Comparison of ENCODE assay signal across 11 mouse cellular contexts in genomic region chr12:69864164-69864692, GRCm38 (mm10). TPM values are rescaled to one million over a fixed set of nuclear protein-coding genes. Genes with fewer than 3 reads are reported as not detected.
A peak's percentile ranks its signal among the peaks of the same experiment; 100 is the strongest.
DNase-seq lines count a peak whose midpoint lies in the region; ATAC-seq and TF ChIP-seq lines count a peak whose summit lies in the region.
"Had no signal": no experiment of that assay in that cellular context is flagged by ENCODE, and none has a peak within 500 bp of the region (broad histone marks: within the 10 kb centered on the region; RNA-seq: fewer than 3 reads in every experiment).

No protein-coding gene starts in this region.

- TF ChIP-seq CTCF in forebrain, postnatal 0 days (IDR thresholded peaks at IDR 0.05; ENCODE audit: low read depth): no peak

- DNase-seq in liver, embryonic 13.5 days: no peak
- DNase-seq in liver: no peak
- DNase-seq in CD4-positive helper T cell, adult 2 months (ENCODE audit: low read depth, low spot score): peak; percentile 14
- DNase-seq in adipocyte (ENCODE audit: low spot score): peak; percentile 18
- DNase-seq in naive thymus-derived CD4-positive, alpha-beta T cell, adult 2 months (ENCODE audit: low read depth): peak; percentile 33
- no peak for DNase-seq in forebrain, postnatal 0 days
- DNase-seq: cerebellum, postnatal 25 days had no signal

- peaks cover 40% of the 10 kb centered on the region for H3K4me1 ChIP-seq in liver, embryonic 13.5 days (replicated peaks)
- H3K4me1 ChIP-seq in hindbrain, embryonic 13.5 days (replicated peaks): 0 out of 2 replicates have a peak, but pooled peaks cover 3% of the 10 kb centered on the region
- H3K4me1 ChIP-seq in forebrain, postnatal 0 days (ENCODE audit: insufficient read depth): no peaks in the 10 kb centered on the region
- H3K4me1 ChIP-seq: hindbrain, embryonic 12.5 days; midbrain, embryonic 10.5 days; neural tube, embryonic 13.5 days had no signal

- no peaks in the 10 kb centered on the region for H3K9me3 ChIP-seq in liver, embryonic 13.5 days (replicated peaks)
- H3K9me3 ChIP-seq in hindbrain, embryonic 13.5 days: no peaks in the 10 kb centered on the region
- H3K9me3 ChIP-seq in forebrain, postnatal 0 days (ENCODE audit: low read length): no peaks in the 10 kb centered on the region
- H3K9me3 ChIP-seq: hindbrain, embryonic 12.5 days; midbrain, embryonic 10.5 days; neural tube, embryonic 13.5 days had no signal

- 54% methylated on average over 4 of the region's 4 CpGs for WGBS in liver, embryonic 13.5 days (ENCODE audit: insufficient replicate concordance)
- 64% methylated on average over 4 of the region's 4 CpGs for WGBS in hindbrain, embryonic 13.5 days
- 19% methylated on average over 4 of the region's 4 CpGs for WGBS in forebrain, postnatal 0 days

- peak overlapping the region; percentile 63 for H3K27ac ChIP-seq in liver, embryonic 13.5 days
- H3K27ac ChIP-seq in hindbrain, embryonic 13.5 days: no peak overlapping the region
- H3K27ac ChIP-seq in forebrain, postnatal 0 days (ENCODE audit: low read depth, low read length): no peak overlapping the region
- H3K27ac ChIP-seq: hindbrain, embryonic 12.5 days; midbrain, embryonic 10.5 days; neural tube, embryonic 13.5 days had no signal

- no peak for ATAC-seq in liver, embryonic 13.5 days (ENCODE audit: low read depth)
- ATAC-seq in hindbrain, embryonic 13.5 days (ENCODE audit: low FRiP score): no peak
- ATAC-seq in forebrain, postnatal 0 days: no peak

- peaks cover 17% of the 10 kb centered on the region for H3K36me3 ChIP-seq in liver, embryonic 13.5 days
- H3K36me3 ChIP-seq in hindbrain, embryonic 13.5 days: peaks cover 15% of the 10 kb centered on the region
- H3K36me3 ChIP-seq in forebrain, postnatal 0 days (ENCODE audit: insufficient read depth): 0 out of 2 replicates have a peak, but pooled peaks cover 8% of the 10 kb centered on the region
- H3K36me3 ChIP-seq: hindbrain, embryonic 12.5 days had no signal

- no peak overlapping the region for H3K4me2 ChIP-seq in liver, embryonic 13.5 days
- H3K4me2 ChIP-seq in hindbrain, embryonic 13.5 days: no peak overlapping the region
- no peak overlapping the region for H3K4me2 ChIP-seq in forebrain, postnatal 0 days (ENCODE audit: low read depth)
- H3K4me2 ChIP-seq: hindbrain, embryonic 12.5 days; neural tube, embryonic 13.5 days had no signal

- no peak overlapping the region for H3K4me3 ChIP-seq in liver, embryonic 13.5 days (replicated peaks)
- H3K4me3 ChIP-seq in hindbrain, embryonic 13.5 days: no peak overlapping the region
- no peak overlapping the region for H3K4me3 ChIP-seq in forebrain, postnatal 0 days (ENCODE audit: low read depth, low read length)
- H3K4me3 ChIP-seq: hindbrain, embryonic 12.5 days; midbrain, embryonic 10.5 days; neural tube, embryonic 13.5 days had no signal

- H3K9ac ChIP-seq in liver, embryonic 13.5 days: no peak overlapping the region
- H3K9ac ChIP-seq in hindbrain, embryonic 13.5 days: no peak overlapping the region
- no peak overlapping the region for H3K9ac ChIP-seq in forebrain, postnatal 0 days
- H3K9ac ChIP-seq: hindbrain, embryonic 12.5 days; neural tube, embryonic 13.5 days had no signal

- no peaks in the 10 kb centered on the region for H3K27me3 ChIP-seq in liver, embryonic 13.5 days
- no peaks in the 10 kb centered on the region for H3K27me3 ChIP-seq in hindbrain, embryonic 13.5 days
- H3K27me3 ChIP-seq in forebrain, postnatal 0 days (ENCODE audit: insufficient read depth, low read length): no peaks in the 10 kb centered on the region
- H3K27me3 ChIP-seq: hindbrain, embryonic 12.5 days; neural tube, embryonic 13.5 days had no signal

RNA-seq across cellular contexts. Expression of gene Atl1, which starts 28.2 kb away (rescaled TPM):
- polyA plus RNA-seq in liver, embryonic 13.5 days (2015; fragmentation: Nextera tagmentation; extraction: Ambion mirVana): 1.4 and 1.5 TPM in 2 replicates
- 126 and 131 TPM in 2 replicates for polyA plus RNA-seq in hindbrain, embryonic 13.5 days (2015; fragmentation: Nextera tagmentation; extraction: Ambion mirVana)
- 156 and 163 TPM in 2 replicates for total RNA-seq in forebrain, postnatal 0 days (2014; rRNA removed)
- polyA plus RNA-seq in forebrain, postnatal 0 days (2015; fragmentation: Nextera tagmentation; extraction: Ambion mirVana): 97.6 and 132 TPM in 2 replicates

RNA-seq across cellular contexts. Expression of gene Map4k5, which starts 28.8 kb away (rescaled TPM):
- 20.7 and 25.4 TPM in 2 replicates for polyA plus RNA-seq in liver, embryonic 13.5 days (2015; fragmentation: Nextera tagmentation; extraction: Ambion mirVana)
- 30.7 and 30.9 TPM in 2 replicates for polyA plus RNA-seq in hindbrain, embryonic 13.5 days (2015; fragmentation: Nextera tagmentation; extraction: Ambion mirVana)
- total RNA-seq in forebrain, postnatal 0 days (2014; rRNA removed): 46.8 and 47.6 TPM in 2 replicates
- 16.8 and 20.4 TPM in 2 replicates for polyA plus RNA-seq in forebrain, postnatal 0 days (2015; fragmentation: Nextera tagmentation; extraction: Ambion mirVana)

Comparison
In these comparisons a context has a peak if more than half of its experiments do, and no peak if none do; other contexts are left out.
1. DNase-seq: peak in CD4-positive helper T cell, adult 2 months (single experiment), adipocyte (single experiment) and naive thymus-derived CD4-positive, alpha-beta T cell, adult 2 months (single experiment); none in liver, embryonic 13.5 days (single experiment), liver (single experiment) and forebrain, postnatal 0 days (single experiment).
2. RNA of gene Atl1, which starts 28.2 kb away (polyA plus RNA-seq): 97.6 to 132 TPM in forebrain, postnatal 0 days and 126 to 131 TPM in hindbrain, embryonic 13.5 days; 1.4 to 1.5 TPM in liver, embryonic 13.5 days; every median in the first group is over 10 times any median in the second.